Mouse (Mus musculus): ENCODE measurements around the gene Gm10912. TPM values are rescaled to one million over a fixed set of nuclear protein-coding genes. Genes with fewer than 3 reads are reported as not detected.
"Not testable (repeated sequence)": the region's sequence is repeated elsewhere in the genome, so short reads cannot be mapped to it uniquely, and the experiment has no call there.

The Gm10912 gene
- polyA plus RNA-seq, 1 experiment from 2014 or later: not detected

DNA sequence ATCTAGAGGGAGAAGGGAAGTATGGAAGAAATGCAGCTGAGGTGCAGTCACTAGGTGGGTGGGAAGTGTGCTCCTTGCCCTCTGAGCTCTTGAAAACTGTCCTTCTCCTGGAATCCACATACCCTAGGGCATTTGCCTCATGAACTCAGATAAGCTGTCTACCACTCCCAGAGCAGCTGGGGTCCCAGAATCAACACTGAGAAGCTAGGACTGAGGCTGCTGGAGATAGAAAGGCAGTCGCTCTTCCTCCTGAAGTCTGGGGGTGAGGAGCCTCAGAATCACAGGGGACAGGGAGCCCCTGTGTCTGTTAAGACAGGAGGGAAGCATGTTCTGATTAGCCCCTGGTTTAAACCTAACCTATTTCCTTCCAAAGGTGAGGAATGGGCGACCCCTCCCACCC, 43.9 kb downstream of the Gm10912 start:
- no peaks in the 10 kb centered on the region for H3K9me3 ChIP-seq
- DNase-seq (ENCODE audit: extremely low spot score, low spot score): no peak
- peaks cover 6% of the 10 kb centered on the region; the same call in 1 of the 2 replicates for H3K36me3 ChIP-seq (replicated peaks)
- no peak overlapping the region for H3K27ac ChIP-seq
- 75% methylated on average over 2 of the region's 2 CpGs for WGBS
- 0 out of 2 replicates have a peak, but pooled peaks cover 7% of the 10 kb centered on the region for H3K4me1 ChIP-seq
- H3K27me3 ChIP-seq (ENCODE audit: poor library complexity, severe bottlenecking): no peaks in the 10 kb centered on the region
- H3K4me3 ChIP-seq: no peak overlapping the region

GRCm38 (mm10) chr2:104110031-104110430, 44.4 kb downstream of the Gm10912 start:
- no peaks in the 10 kb centered on the region for H3K27me3 ChIP-seq (ENCODE audit: poor library complexity, severe bottlenecking)
- H3K27ac ChIP-seq: no peak overlapping the region
- H3K4me3 ChIP-seq: no peak overlapping the region
- no peaks in the 10 kb centered on the region for H3K9me3 ChIP-seq
- H3K36me3 ChIP-seq (replicated peaks): peaks cover 6% of the 10 kb centered on the region; the same call in 1 of the 2 replicates
- 0 out of 2 replicates have a peak, but pooled peaks cover 7% of the 10 kb centered on the region for H3K4me1 ChIP-seq
- WGBS: 94% methylated on average over 4 of the region's 4 CpGs
- DNase-seq (ENCODE audit: extremely low spot score, low spot score): no peak

DNA sequence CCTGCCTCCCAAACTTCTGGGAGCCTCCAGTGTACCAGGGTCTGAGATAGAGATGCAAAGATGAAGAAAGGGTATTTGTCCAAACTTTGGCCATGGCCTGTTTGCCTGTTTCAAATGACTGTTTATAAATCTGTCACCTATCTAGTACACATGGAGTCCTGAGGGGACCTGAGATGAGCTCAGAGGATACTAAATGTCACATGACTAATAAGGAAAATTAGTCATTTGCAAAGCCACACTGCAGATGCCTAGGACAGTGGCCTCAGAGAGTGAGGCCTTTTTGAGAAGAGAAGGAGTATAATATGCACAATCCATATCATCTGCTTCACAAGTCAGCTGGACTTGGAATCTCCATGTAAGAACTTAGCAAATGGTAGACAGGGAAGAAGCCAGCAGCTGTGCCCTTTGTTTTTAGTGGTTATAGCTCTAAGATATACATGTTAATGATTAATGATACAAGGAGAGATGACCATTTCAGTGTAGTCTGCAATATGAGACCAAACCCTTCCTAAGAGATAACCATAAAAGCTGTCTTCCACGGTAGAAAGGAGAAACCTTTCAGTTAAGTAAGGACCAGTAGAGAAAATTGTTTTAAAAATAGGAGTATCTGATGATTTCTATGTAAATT, 45.7 kb downstream of the Gm10912 start:
- H3K36me3 ChIP-seq (replicated peaks): not testable (repeated sequence)
- WGBS: no CpG with 5 or more reads among the region's 1 CpGs

GRCm38 (mm10) chr2:104113563-104113962, 47.9 kb downstream of the Gm10912 start:
- H3K27ac ChIP-seq; H3K27me3 ChIP-seq (ENCODE audit: poor library complexity, severe bottlenecking); H3K4me1 ChIP-seq; H3K9me3 ChIP-seq; H3K36me3 ChIP-seq (replicated peaks); H3K4me3 ChIP-seq; DNase-seq (ENCODE audit: extremely low spot score, low spot score): not testable (repeated sequence)

More for the DNA sequence above, 45.7 kb downstream of the Gm10912 start:
- not testable (repeated sequence) for H3K9me3 ChIP-seq; H3K4me3 ChIP-seq; H3K27me3 ChIP-seq (ENCODE audit: poor library complexity, severe bottlenecking); H3K4me1 ChIP-seq; DNase-seq (ENCODE audit: extremely low spot score, low spot score); H3K27ac ChIP-seq

DNA sequence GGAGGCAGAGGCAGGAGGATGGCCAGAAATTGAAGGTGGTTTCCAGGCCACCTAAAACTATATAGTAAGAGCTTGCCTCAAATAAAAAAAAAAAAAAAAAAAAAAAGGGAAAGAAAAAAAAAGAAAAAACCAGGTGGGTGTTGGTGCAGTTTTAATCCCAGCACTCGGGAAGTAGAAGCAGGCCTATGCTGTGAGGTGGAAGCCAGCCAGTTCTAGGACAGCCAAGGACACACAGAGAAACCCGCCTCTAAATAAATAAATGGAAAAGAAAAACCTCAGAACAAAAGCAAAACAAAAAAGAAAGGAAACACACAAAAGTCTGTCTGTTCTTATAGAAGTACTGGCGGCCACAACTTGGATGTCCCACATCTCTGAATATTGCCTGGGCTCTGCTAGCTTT, 49.3 kb downstream of the Gm10912 start:
- Histone ChIP-seq H3K36me3 (replicated peaks) (peaks cover 6% of the 10 kb centered on the region; the same call in 1 of the 2 replicates), H3K4me3 (no peak overlapping the region), H3K27ac (no peak overlapping the region), H3K4me1 (peaks cover 10% of the 10 kb centered on the region; the same call in 1 of the 2 replicates), H3K9me3 (no peaks in the 10 kb centered on the region), H3K27me3 (ENCODE audit: poor library complexity, severe bottlenecking) (peaks cover 5% of the 10 kb centered on the region; the same call in 1 of the 2 replicates)
- 82% methylated on average over 3 of the region's 3 CpGs for WGBS
- DNase-seq (ENCODE audit: extremely low spot score, low spot score): no peak

Other genes starting within 250 kb of the Gm10912 start
- 24.3 and 26.4 TPM in 2 replicates for gene Lmo2, start 107.8 kb upstream of the Gm10912 start, polyA plus RNA-seq (2016; fragmentation: Nextera tagmentation; extraction: Ambion mirVana)
- 47.8 and 48.3 TPM in 2 replicates for gene Fbxo3, start 38.1 kb upstream of the Gm10912 start, polyA plus RNA-seq (2016; fragmentation: Nextera tagmentation; extraction: Ambion mirVana)
- gene 4931422A03Rik, start 37.5 kb upstream of the Gm10912 start, polyA plus RNA-seq (2016; fragmentation: Nextera tagmentation; extraction: Ambion mirVana): 1.4 and 1.6 TPM in 2 replicates
- not detected in 2 replicates for gene Gm10799, start 2.7 kb downstream of the Gm10912 start, polyA plus RNA-seq (2016; fragmentation: Nextera tagmentation; extraction: Ambion mirVana)
- 3.4 TPM in 2 replicates for gene Cd59b, start 4.0 kb downstream of the Gm10912 start, polyA plus RNA-seq (2016; fragmentation: Nextera tagmentation; extraction: Ambion mirVana)
- 19.6 and 19.9 TPM in 2 replicates for gene Cd59a, start 30.0 kb downstream of the Gm10912 start, polyA plus RNA-seq (2016; fragmentation: Nextera tagmentation; extraction: Ambion mirVana)
- gene A930018P22Rik, start 56.9 kb downstream of the Gm10912 start, polyA plus RNA-seq (2016; fragmentation: Nextera tagmentation; extraction: Ambion mirVana): not detected in 2 replicates